In genomic region chr4:106316351-106317178, GRCm38 (mm10) we compare ENCODE assay signal across 8 mouse cellular contexts. TPM values are rescaled to one million over a fixed set of nuclear protein-coding genes. Genes with fewer than 3 reads are reported as not detected.
A peak's percentile ranks its signal among the peaks of the same experiment; 100 is the strongest.
DNase-seq lines count a peak whose midpoint lies in the region; ATAC-seq and TF ChIP-seq lines count a peak whose summit lies in the region.

No protein-coding gene starts in this region.

- no peaks in the 10 kb centered on the region for H3K36me3 ChIP-seq in embryonic facial prominence, embryonic 14.5 days (ENCODE audit: control insufficient read depth, insufficient read depth, low read length)
- H3K36me3 ChIP-seq in liver, adult 2 months (ENCODE audit: control insufficient read depth, insufficient read depth, low read length): no peaks in the 10 kb centered on the region
- H3K36me3 ChIP-seq in midbrain, postnatal 0 days (ENCODE audit: insufficient read depth, low read length): no peaks in the 10 kb centered on the region
- H3K36me3 ChIP-seq in stomach, embryonic 15.5 days: no peaks in the 10 kb centered on the region

- no peaks in the 10 kb centered on the region for H3K27me3 ChIP-seq in embryonic facial prominence, embryonic 14.5 days (replicated peaks; ENCODE audit: control insufficient read depth, insufficient read depth, low read length)
- H3K27me3 ChIP-seq in liver, adult 2 months (ENCODE audit: control insufficient read depth, insufficient read depth, low read length): no peaks in the 10 kb centered on the region
- H3K27me3 ChIP-seq in midbrain, postnatal 0 days (ENCODE audit: insufficient read depth, low read length): no peaks in the 10 kb centered on the region
- H3K27me3 ChIP-seq in stomach, embryonic 15.5 days (replicated peaks): no peaks in the 10 kb centered on the region

- ATAC-seq in embryonic facial prominence, embryonic 14.5 days (ENCODE audit: low read depth): peak; percentile 1; the same call in 1 of the 2 replicates
- ATAC-seq in midbrain, postnatal 0 days (ENCODE audit: low FRiP score): peak; percentile 77
- peak; percentile 67 for ATAC-seq in stomach, embryonic 15.5 days (ENCODE audit: insufficient read depth, low FRiP score, low read depth)

- no peak for TF ChIP-seq CTCF in liver, adult 2 months (IDR thresholded peaks at IDR 0.05; ENCODE audit: low read depth, low read length)
- no peak for TF ChIP-seq CTCF in midbrain, postnatal 0 days (IDR thresholded peaks at IDR 0.05)

- peak overlapping the region; percentile 98 for H3K9ac ChIP-seq in embryonic facial prominence, embryonic 14.5 days (ENCODE audit: low read depth, low read length)
- peak overlapping the region; percentile 98 for H3K9ac ChIP-seq in liver, adult 2 months (ENCODE audit: low read depth, low read length)
- H3K9ac ChIP-seq in midbrain, postnatal 0 days (replicated peaks; ENCODE audit: low read length, poor library complexity, severe bottlenecking): peak overlapping the region; percentile 98
- H3K9ac ChIP-seq in stomach, embryonic 15.5 days: peak overlapping the region; percentile 92

- peak; percentile 69 for DNase-seq in 3134 (ENCODE audit: extremely low read depth, insufficient read length, low spot score)
- peak; percentile 73 for DNase-seq in adrenal gland, postnatal 10 days
- DNase-seq in embryonic facial prominence, embryonic 14.5 days (ENCODE audit: low spot score): peak; percentile 46
- peak; percentile 52 to 75 for DNase-seq in heart, adult 18-20 months
- peak; percentile 53 for DNase-seq in kidney, adult 11 months
- DNase-seq in liver, adult 2 months (ENCODE audit: extremely low read depth, low read depth, low spot score): peak; percentile 41
- peak; percentile 43 for DNase-seq in midbrain, postnatal 0 days (ENCODE audit: low spot score)

- H3K4me3 ChIP-seq in embryonic facial prominence, embryonic 14.5 days (ENCODE audit: low read depth, low read length): peak overlapping the region; percentile 94
- H3K4me3 ChIP-seq in liver, adult 2 months (ENCODE audit: insufficient read depth, low read depth, low read length): peak overlapping the region; percentile 95
- peak overlapping the region; percentile 95 for H3K4me3 ChIP-seq in midbrain, postnatal 0 days (ENCODE audit: low read depth, low read length)
- H3K4me3 ChIP-seq in stomach, embryonic 15.5 days (replicated peaks): peak overlapping the region; percentile 93

- peak overlapping the region; percentile 88 for H3K4me2 ChIP-seq in embryonic facial prominence, embryonic 14.5 days (ENCODE audit: low read depth, low read length)
- H3K4me2 ChIP-seq in midbrain, postnatal 0 days (ENCODE audit: low read depth, low read length, poor library complexity, severe bottlenecking): peak overlapping the region; percentile 87
- peak overlapping the region; percentile 85 for H3K4me2 ChIP-seq in stomach, embryonic 15.5 days

- H3K27ac ChIP-seq in embryonic facial prominence, embryonic 14.5 days (replicated peaks; ENCODE audit: low read depth, low read length): peak overlapping the region; percentile 90
- peak overlapping the region; percentile 89 for H3K27ac ChIP-seq in liver, adult 2 months (replicated peaks; ENCODE audit: insufficient read depth, low read depth, low read length)
- peak overlapping the region; percentile 88 for H3K27ac ChIP-seq in midbrain, postnatal 0 days (ENCODE audit: low read depth, low read length)
- peak overlapping the region; percentile 90 for H3K27ac ChIP-seq in stomach, embryonic 15.5 days

- H3K79me2 ChIP-seq in liver, adult 2 months (ENCODE audit: control insufficient read depth, insufficient read depth, low read length): peaks cover 25% of the 10 kb centered on the region

- TF ChIP-seq POLR2A in liver, adult 2 months (IDR thresholded peaks at IDR 0.05; ENCODE audit: extremely low read depth, insufficient read depth, low read length): no peak

- WGBS in embryonic facial prominence, embryonic 14.5 days: 0% methylated on average over 62 of the region's 81 CpGs
- WGBS in liver, adult 2 months: under 1% methylated on average over 79 of the region's 81 CpGs
- under 1% methylated on average over 51 of the region's 81 CpGs for WGBS in midbrain, postnatal 0 days
- under 1% methylated on average over 80 of the region's 81 CpGs for WGBS in stomach, embryonic 15.5 days

- H3K4me1 ChIP-seq in embryonic facial prominence, embryonic 14.5 days (ENCODE audit: control insufficient read depth, insufficient read depth, low read length): peaks cover 13% of the 10 kb centered on the region
- peaks cover 16% of the 10 kb centered on the region for H3K4me1 ChIP-seq in liver, adult 2 months (ENCODE audit: control insufficient read depth, insufficient read depth, low read length)
- H3K4me1 ChIP-seq in midbrain, postnatal 0 days (ENCODE audit: insufficient read depth, low read length): peaks cover 16% of the 10 kb centered on the region; the same call in 1 of the 2 replicates
- H3K4me1 ChIP-seq in stomach, embryonic 15.5 days: peaks cover 9% of the 10 kb centered on the region; the same call in 1 of the 2 replicates

- no peaks in the 10 kb centered on the region for H3K9me3 ChIP-seq in embryonic facial prominence, embryonic 14.5 days (ENCODE audit: control insufficient read depth, low read length)
- no peaks in the 10 kb centered on the region for H3K9me3 ChIP-seq in midbrain, postnatal 0 days (ENCODE audit: low read length)
- H3K9me3 ChIP-seq in stomach, embryonic 15.5 days: no peaks in the 10 kb centered on the region

RNA-seq across cellular contexts. Expression of gene Usp24, which starts 0.6 kb away (rescaled TPM):
- 10 to 100 TPM; 31.0 to 43.6 TPM for total RNA-seq in adrenal gland, postnatal 10 days (2021)
- polyA plus RNA-seq in embryonic facial prominence, embryonic 14.5 days (2014; fragmentation: Nextera tagmentation; extraction: Ambion mirVana): 10.7 and 10.9 TPM in 2 replicates
- total RNA-seq in heart, adult 18-20 months (2021): 10 to 100 TPM; 51.8 to 51.9 TPM
- total RNA-seq in liver, adult 2 months (2014; rRNA removed): 28.8 and 31.0 TPM in 2 replicates
- 6.9 and 8.1 TPM in 2 replicates for polyA plus RNA-seq in liver, adult 2 months (2012; rRNA removed)
- total RNA-seq in midbrain, postnatal 0 days (2014; rRNA removed): 28.6 and 36.1 TPM in 2 replicates
- 6.6 and 10.2 TPM in 2 replicates for polyA plus RNA-seq in midbrain, postnatal 0 days (2015; fragmentation: Nextera tagmentation; extraction: Ambion mirVana)
- 7.6 and 9.7 TPM in 2 replicates for polyA plus RNA-seq in stomach, embryonic 15.5 days (2015; fragmentation: Nextera tagmentation; extraction: Ambion mirVana)

Comparison
In these comparisons a context has a peak if more than half of its experiments do, and no peak if none do; other contexts are left out.
1. Peak in every context shown above with its lines: DNase-seq, ATAC-seq, H3K4me3 ChIP-seq and H3K27ac ChIP-seq.
2. ATAC-seq: peak in every context shown above with its lines; median percentile 77 in midbrain, postnatal 0 days; 67 in stomach, embryonic 15.5 days; 1 in embryonic facial prominence, embryonic 14.5 days.